Mouse (Mus musculus): ENCODE measurements around the gene Ly6g5c.

The Ly6g5c gene

GRCm38 (mm10) chr17:35079778-35080177 lies 28.3 kb upstream of the Ly6g5c start:
- in situ Hi-C loops (cut with MboI; ENCODE audit: unreplicated experiment in 2 of 2), result loop anchor here in 1 of 2 experiments (25.0 kb wide), 1 partner anchor 217 kb away; the partner anchor contains the start of genes Cfb, Nelfe and Skiv2l

- in situ Hi-C loops (cut with MboI; ENCODE audit: unreplicated experiment in 2 of 2), result loop anchor here in 1 of 2 experiments (25.0 kb wide), 1 partner anchor 218 kb away; the partner anchor contains the start of genes Cfb, Nelfe and Skiv2l
These were observed 27.8 kb upstream of the Ly6g5c start for GRCm38 (mm10) chr17:35080248-35080647.

DNA sequence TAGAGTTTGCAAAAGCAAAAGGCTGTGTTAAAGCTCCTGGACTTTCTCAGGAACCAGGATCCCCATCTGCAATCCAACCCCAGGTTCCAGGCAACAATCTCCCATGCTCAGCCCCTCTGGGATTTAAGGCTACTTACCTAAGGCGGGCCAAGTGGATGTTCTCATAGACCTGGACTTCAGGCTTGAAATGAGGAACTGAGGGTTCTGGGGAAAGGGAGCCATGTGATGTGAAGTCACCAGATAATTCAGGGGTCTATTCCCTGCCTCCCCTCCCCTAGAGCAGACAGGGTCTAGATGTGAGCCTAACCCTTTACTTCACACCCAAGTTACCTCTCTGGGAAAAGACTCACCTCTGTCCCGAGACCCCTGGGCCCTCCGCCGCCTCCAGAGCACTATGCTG lies 27.4 kb upstream of the Ly6g5c start:
- in situ Hi-C loops (cut with MboI; ENCODE audit: unreplicated experiment in 2 of 2), result loop anchor here in 1 of 2 experiments (25.0 kb wide), 1 partner anchor 218 kb away; the partner anchor contains the start of genes Cfb, Nelfe and Skiv2l

DNA sequence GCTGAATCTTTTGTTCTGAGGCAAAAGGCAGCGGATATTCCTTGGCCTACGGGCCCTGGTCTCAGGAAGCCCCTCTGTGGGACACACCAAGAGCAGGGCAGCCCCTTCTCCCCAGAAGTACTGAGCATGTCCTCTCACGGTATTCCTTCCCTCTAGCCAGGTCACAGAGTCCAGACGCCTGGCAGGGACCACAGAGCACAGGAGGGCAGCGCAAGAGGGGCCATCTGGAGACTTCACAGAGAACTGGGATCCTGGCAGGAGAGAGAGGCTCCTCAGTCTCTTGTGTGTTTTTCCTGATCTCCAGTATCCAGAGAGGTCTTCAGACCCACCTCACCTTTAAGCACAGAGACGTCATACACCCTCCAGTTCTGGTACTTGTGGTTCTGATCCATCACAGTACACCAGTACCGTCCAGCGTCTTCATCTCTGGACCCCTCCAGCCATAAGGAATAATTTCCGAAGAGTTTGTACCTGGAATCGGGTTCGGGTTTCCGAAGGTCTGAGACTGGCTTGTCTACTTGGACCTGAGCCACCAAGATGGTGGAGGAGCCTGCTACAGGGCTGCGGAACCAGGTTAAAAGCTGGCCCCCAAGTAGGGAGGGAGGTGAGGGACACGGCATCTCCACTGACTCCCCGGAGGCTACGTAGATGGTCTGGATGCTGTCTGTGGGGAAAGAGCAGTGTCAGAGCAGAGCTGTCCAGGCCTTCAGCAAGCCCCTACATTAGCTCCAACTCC lies 25.1 kb upstream of the Ly6g5c start:
- in situ Hi-C loops (cut with MboI; ENCODE audit: unreplicated experiment in 2 of 2), result loop anchor here in 1 of 2 experiments (25.0 kb wide), 1 partner anchor 221 kb away; the partner anchor contains the start of genes Cfb, Nelfe and Skiv2l

GRCm38 (mm10) chr17:35083929-35084497 lies 24.1 kb upstream of the Ly6g5c start:
- in situ Hi-C loops (cut with MboI; ENCODE audit: unreplicated experiment in 2 of 2), result loop anchor here in 1 of 2 experiments (25.0 kb wide), 1 partner anchor 222 kb away; the partner anchor contains the start of genes Cfb, Nelfe and Skiv2l

DNA sequence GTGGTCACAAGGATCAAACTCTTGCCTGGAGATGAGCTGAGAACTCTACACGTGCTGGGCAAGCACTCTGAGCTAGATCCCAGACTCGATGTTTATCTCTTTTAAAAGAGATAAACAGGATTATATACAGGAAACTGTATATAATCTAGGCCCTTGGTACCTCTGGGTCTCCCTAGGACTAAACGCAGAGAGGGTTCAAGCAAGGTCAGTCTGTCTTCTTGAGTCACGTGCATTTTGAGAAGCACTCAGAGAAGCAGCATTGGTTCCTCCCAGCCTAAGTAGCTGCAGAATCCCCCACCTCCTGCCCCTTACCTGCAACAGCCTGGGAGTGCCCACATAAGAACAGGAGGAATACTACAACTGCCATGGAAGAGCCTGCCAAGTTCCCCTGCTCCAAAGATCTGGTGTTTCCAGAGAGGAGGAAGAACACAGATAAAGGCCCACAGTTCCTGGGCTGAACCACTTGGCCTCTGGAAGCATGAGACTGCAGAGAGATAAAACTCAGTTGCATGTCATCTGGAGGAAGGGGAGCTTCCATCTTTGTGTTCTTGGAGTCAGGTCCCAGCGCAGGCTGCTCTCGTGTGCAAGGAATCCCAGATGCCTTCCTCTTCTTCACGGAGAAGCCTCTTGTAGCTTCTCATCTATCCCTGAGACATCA lies 22.7 kb upstream of the Ly6g5c start, which contains the start of gene Ly6g6f:
Ly6g6f (minus strand) TSS at position 403 of the 658 bp plus-strand sequence.
- in situ Hi-C loops (cut with MboI; ENCODE audit: unreplicated experiment in 2 of 2), result loop anchor here in 1 of 2 experiments (25.0 kb wide), 1 partner anchor 223 kb away; the partner anchor contains the start of genes Cfb, Nelfe and Skiv2l

GRCm38 (mm10) chr17:35088151-35088550 lies 19.9 kb upstream of the Ly6g5c start:
- in situ Hi-C loops (cut with MboI; ENCODE audit: unreplicated experiment in 2 of 2), result loop anchor here in 1 of 2 experiments (25.0 kb wide), 1 partner anchor 226 kb away; the partner anchor contains the start of genes Cfb, Nelfe and Skiv2l

DNA sequence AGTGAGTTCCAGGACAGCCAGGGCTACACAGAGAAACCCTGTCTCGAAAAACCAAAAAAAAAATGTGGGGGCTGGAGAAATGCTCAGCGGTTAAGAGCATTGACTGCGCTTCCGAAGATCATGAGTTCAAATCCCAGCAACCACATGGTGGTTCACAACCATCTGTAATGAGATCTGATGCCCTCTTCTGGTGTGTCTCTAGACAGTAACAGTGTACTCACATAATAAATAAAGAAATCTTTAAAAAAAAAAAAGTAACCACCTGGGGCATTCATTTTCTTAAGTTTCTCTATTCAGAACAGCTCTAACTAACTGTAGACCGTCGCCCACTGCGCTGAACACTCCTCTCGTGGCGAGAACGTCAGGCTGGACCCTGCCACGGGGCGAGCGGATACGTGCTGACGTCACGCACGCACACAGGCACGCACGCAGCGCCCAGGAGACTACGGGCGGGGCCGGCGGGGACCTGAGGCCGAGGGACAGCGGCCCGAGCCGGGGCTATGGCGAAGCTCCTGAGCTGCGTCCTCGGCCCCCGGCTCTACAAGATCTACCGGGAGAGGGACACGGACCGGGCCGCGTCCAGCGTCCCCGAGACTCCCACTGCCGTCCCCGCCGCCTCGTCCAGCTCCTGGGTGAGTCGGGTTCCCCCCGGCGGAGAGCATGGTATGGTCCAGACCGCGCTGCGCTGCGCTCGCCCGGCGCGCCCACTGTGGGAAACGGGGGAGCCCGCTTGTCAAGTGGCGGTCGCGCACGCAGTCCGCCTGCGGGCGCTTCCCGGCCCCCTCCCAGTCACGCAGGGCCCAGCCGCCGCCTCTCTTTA lies 19.0 kb upstream of the Ly6g5c start, which contains the start of gene Abhd16a:
Abhd16a (plus strand) TSS at position 439 of the 820 bp plus-strand sequence.
- in situ Hi-C loops (cut with MboI; ENCODE audit: unreplicated experiment in 2 of 2), result loop anchor here in 1 of 2 experiments (25.0 kb wide), 1 partner anchor 227 kb away; the partner anchor contains the start of genes Cfb, Nelfe and Skiv2l

GRCm38 (mm10) chr17:35090166-35090932 lies 17.7 kb upstream of the Ly6g5c start:
- in situ Hi-C loops (cut with MboI; ENCODE audit: unreplicated experiment in 2 of 2), result loop anchor here in 1 of 2 experiments (25.0 kb wide), 1 partner anchor 228 kb away; the partner anchor contains the start of genes Cfb, Nelfe and Skiv2l

DNA sequence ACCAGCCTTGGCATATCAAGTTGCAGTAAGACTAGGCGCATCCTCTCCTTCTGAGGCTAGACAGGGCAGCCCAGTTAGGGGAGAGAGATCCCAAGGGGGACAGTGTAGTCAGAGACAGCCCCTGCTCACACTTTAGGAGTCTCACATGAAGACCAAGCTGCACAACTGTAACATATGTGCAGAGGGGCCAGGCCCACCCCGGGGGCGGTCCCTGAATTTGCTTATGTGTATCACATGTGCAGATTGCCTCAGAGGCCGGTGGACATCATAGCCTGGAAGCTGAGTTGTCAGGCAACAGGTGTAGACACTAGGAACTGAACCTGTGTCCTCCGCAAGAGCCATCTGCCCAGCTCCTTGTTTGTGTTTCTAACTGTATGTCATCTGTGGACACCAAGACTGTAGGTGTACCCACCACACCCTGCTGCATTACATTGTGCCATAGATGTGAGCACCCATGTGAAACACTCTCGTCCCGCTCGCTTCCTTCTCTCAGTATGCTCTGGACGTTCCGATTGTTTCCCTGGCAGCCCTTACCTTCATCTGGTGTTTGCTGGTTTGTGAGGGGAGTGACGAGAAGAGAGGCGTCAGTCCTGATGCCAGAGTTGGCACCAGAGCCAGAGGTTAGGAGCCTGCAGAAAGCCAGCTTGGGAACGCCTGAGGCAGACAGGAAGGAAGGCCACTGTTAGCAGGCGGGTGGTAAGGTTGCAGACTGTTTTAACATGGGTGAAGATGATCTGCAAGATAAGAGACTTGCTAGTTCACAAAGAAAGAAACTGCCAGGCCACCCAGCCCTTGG lies 15.5 kb upstream of the Ly6g5c start:
- in situ Hi-C loops (cut with MboI; ENCODE audit: unreplicated experiment in 2 of 2), result loop anchor here in 1 of 2 experiments (25.0 kb wide), 1 partner anchor 230 kb away; the partner anchor contains the start of genes Cfb, Nelfe and Skiv2l

DNA sequence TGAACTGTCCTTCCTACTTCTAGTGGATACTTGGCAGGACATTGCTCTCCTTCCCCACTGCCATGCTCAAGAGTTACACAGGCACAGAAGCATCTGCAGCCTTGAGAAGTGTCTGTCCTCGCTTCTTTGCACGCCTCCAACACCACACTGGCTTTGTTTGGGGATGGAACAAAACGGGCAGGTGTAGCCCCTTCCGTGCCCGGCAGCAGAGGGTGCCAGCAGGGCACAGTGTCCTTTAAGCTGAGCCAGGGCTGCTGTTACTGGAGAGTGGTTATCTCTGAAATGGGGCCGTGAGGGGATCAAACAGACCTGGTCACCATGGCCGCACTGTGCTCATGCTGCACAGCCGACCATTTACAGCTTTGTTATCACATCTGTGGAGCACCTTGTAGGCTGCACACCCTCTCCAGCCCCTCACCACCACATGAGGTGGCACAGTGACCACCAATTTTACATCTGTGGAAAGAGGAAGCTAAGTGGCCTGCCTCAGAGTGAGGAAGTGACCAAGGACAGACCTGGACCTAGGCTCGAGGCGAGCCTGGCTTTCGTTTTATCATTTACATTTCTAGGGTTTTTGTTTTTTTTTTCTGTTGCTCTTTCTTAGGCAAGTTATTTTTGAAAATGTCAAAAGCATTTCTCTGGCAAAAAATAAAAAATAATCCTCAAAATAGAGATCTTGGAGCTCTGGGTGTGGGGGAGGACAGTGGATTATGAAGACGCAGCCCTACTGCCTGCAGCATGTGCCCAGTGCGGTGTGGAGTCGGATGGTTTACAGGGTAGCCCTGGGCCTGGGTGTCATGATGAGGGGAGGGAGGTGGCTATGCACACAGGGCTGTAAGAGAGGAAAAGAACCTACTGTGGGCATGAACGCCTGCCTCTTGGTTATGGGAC lies 13.4 kb upstream of the Ly6g5c start:
- in situ Hi-C loops (cut with MboI; ENCODE audit: unreplicated experiment in 2 of 2), result loop anchor here in 1 of 2 experiments (25.0 kb wide), 1 partner anchor 232 kb away; the partner anchor contains the start of genes Cfb, Nelfe and Skiv2l

DNA sequence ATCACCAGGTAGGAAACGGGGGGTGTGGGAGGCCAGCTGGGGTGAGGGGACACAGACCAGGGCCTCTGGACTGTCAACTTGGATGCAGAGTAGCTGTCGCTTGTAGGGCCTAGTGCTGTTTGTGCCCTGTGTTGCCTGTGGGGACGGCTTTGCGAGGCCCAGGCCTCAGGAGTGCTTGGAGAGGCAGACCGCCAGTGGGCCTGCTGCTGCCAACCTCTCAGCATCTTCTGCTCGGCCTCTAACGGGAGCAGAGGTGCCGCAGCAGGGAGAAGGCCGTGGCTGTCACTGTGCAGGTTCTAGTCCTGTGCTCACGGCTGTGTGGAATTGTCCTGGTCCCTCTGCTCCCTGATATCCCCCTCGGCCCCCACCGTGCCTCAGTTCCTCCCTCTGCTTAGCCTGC lies 11.5 kb upstream of the Ly6g5c start:
- in situ Hi-C loops (cut with MboI; ENCODE audit: unreplicated experiment in 2 of 2), result loop anchor here in 1 of 2 experiments (25.0 kb wide), 1 partner anchor 234 kb away; the partner anchor contains the start of genes Cfb, Nelfe and Skiv2l

DNA sequence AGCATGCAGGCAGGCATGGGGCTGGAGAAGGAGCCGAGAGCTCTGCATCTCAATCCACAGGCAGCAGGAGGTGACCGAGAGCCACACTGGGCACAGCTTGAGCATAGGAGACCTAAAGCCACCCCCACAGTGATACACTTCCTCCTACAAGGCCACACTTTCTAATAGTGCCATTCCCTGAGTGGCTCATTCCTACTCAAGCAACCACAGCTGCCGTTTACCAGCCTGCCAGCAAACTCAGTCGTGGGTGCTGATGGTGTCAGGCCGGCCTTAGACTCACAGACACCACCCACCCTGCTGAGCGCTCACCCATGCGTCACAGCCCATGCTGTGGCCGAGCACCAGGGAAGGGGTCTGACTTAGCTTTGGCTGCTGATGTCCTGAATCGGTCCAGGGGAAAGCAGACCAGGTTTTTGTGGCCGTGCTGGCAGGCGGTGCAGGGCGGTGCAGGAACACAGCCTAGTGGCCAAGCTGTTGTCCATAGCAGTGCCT lies 10.9 kb upstream of the Ly6g5c start:
- in situ Hi-C loops (cut with MboI; ENCODE audit: unreplicated experiment in 2 of 2), result loop anchor here in 1 of 2 experiments (25.0 kb wide), 1 partner anchor 235 kb away; the partner anchor contains the start of genes Cfb, Nelfe and Skiv2l

DNA sequence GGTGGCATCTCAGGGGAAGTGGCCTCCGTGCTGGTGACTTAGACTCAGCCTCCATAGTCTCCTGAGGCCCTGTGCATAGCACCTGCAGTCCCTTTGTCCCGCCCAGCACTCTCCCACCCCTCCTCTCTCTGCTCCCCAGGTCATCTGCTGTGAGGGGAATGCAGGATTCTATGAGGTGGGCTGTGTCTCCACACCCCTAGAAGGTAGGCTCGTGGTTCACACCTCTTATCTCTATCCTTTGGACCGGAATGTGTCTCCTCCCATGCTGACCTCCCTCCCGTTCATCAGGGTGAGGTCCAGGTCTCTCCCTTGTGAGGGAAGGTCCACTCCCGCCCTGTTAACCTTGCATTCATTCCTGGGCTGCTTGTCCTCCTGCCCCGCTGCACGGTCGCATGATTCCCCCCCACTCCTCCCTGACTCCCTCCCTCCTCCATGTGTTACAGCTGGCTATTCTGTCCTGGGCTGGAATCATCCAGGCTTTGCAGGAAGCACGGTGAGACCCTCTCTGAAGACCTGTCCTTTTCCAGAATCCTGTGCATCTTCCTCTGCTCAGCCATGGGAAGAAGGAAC lies 7.8 kb upstream of the Ly6g5c start:
- in situ Hi-C loops (cut with MboI; ENCODE audit: unreplicated experiment in 2 of 2), result loop anchor here in 1 of 2 experiments (10.0 kb wide), 1 partner anchor 75 kb away; the partner anchor contains the start of gene Sapcd1

DNA sequence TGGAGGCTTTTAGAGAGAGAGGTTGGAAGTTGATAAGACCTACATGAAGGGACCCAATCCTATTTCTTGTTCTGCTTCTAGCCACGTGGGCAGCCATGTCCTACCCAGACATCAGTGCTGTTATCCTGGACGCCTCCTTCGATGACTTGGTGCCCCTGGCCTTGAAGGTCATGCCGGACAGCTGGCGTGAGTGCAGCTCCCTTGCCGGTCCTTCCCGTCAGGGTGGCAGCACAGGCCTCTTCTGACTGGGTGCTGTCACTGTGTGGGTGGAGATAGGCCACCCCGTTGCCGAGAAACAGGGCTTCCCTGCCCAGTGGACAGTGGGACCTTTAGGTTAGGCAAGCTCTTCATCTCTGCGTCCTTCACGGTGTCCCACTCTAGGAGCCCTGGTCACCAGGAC lies 6.9 kb upstream of the Ly6g5c start:
- in situ Hi-C loops (cut with MboI; ENCODE audit: unreplicated experiment in 2 of 2), result loop anchor here in 1 of 2 experiments (10.0 kb wide), 1 partner anchor 76 kb away; the partner anchor contains the start of gene Sapcd1

DNA sequence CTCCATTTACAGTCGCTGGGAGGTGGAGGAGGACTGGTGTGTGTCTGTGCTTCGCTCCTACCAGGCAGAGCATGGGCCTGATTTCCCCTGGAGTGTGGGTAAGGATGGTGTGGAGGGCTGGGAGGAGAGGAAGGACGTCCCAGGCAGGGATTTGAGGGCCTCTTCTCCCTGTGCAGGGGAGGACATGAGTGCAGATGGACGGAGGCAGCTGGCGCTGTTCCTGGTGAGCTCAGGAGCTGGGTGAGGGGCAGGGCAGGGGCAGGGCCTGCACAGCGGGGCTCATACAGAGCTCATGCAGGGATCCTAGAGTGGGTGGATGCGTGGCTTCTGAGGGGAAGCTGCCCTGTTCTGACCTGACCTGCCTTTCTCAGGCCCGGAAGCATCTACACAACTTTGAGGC lies 5.8 kb upstream of the Ly6g5c start:
- in situ Hi-C loops (cut with MboI; ENCODE audit: unreplicated experiment in 2 of 2), result loop anchor here in 1 of 2 experiments (10.0 kb wide), 1 partner anchor 77 kb away; the partner anchor contains the start of gene Sapcd1
